Mouse (Mus musculus) CD4-positive, CD25-positive, alpha-beta regulatory T cell (primary cell): ENCODE data around the gene Arhgdia. TPM values are rescaled to one million over a fixed set of nuclear protein-coding genes. Genes with fewer than 3 reads are reported as not detected.

Experiments
- polyA plus RNA-seq: library from polyadenylated mRNA; unstranded; fragments of 100-300 nt; shearing (Covaris generic); gene quantifications from one replicate; pipeline ENCODE4 v1.2.1, GENCODE M21; 2017

The Arhgdia gene
- 800 TPM for polyA plus RNA-seq

GRCm38 (mm10) chr11:120581490-120582267 is at the start of gene Arhgdia:
Arhgdia (minus strand) TSS chr11:120581624.

GRCm38 (mm10) chr11:120625152-120625775 is 43.8 kb upstream of the Arhgdia start, which contains the start of gene Sirt7:
Sirt7 (minus strand) TSS chr11:120625240.

GRCm38 (mm10) chr11:120617519-120618112 is 36.2 kb upstream of the Arhgdia start, which contains the start of gene Pcyt2:
Pcyt2 (minus strand) TSS chr11:120617936.

GRCm38 (mm10) chr11:120608241-120609034 is 27.0 kb upstream of the Arhgdia start, which contains the start of gene Npb:
Npb (plus strand) TSS chr11:120608477.

GRCm38 (mm10) chr11:120598283-120598989 is 17.0 kb upstream of the Arhgdia start, which contains the start of the genes Alyref and Anapc11:
Alyref (minus strand) TSS chr11:120598365.
Anapc11 (plus strand) TSS chr11:120598421.

GRCm38 (mm10) chr11:120572752-120573584 is 8.5 kb downstream of the Arhgdia start, which contains the start of gene P4hb:
P4hb (minus strand) TSS chr11:120573253.

GRCm38 (mm10) chr11:120550810-120551440 is 30.5 kb downstream of the Arhgdia start, which contains the start of gene Ppp1r27:
Ppp1r27 (minus strand) TSS chr11:120551132.

GRCm38 (mm10) chr11:120549168-120549945 is 32.1 kb downstream of the Arhgdia start, which contains the start of gene Mcrip1:
Mcrip1 (minus strand) TSS chr11:120549727.

GRCm38 (mm10) chr11:120530085-120530964 is 51.1 kb downstream of the Arhgdia start, which contains the start of gene Gcgr:
Gcgr (plus strand) TSS chr11:120530699.

Other genes starting within 250 kb of the Arhgdia start
- gene Actg1, start 233.1 kb downstream of the Arhgdia start, polyA plus RNA-seq = 2,226 TPM
- 0.68 TPM for gene Fscn2, start 220.1 kb downstream of the Arhgdia start, polyA plus RNA-seq
- gene Faap100, start 202.9 kb downstream of the Arhgdia start, polyA plus RNA-seq = 29.6 TPM
- gene Nploc4, start 143.9 kb downstream of the Arhgdia start, polyA plus RNA-seq = 54.4 TPM
- not detected for gene Tspan10, start 139.0 kb downstream of the Arhgdia start, polyA plus RNA-seq
- gene Pde6g, start 128.1 kb downstream of the Arhgdia start, polyA plus RNA-seq = 0.35 TPM
- 14.6 TPM for gene Oxld1, start 123.6 kb downstream of the Arhgdia start, polyA plus RNA-seq
- gene Ccdc137, start 123.5 kb downstream of the Arhgdia start, polyA plus RNA-seq = 50.7 TPM
- 36.3 TPM for gene Arl16, start 114.0 kb downstream of the Arhgdia start, polyA plus RNA-seq
- gene Mrpl12, start 97.0 kb downstream of the Arhgdia start, polyA plus RNA-seq = 70.7 TPM
- 8.9 TPM for gene Slc25a10, start 89.8 kb downstream of the Arhgdia start, polyA plus RNA-seq
- not detected for gene Gcgr, start 50.9 kb downstream of the Arhgdia start, polyA plus RNA-seq
- gene Mcrip1, start 31.9 kb downstream of the Arhgdia start, polyA plus RNA-seq = 144 TPM
- not detected for gene Ppp1r27, start 30.5 kb downstream of the Arhgdia start, polyA plus RNA-seq
- 244 TPM for gene P4hb, start 8.4 kb downstream of the Arhgdia start, polyA plus RNA-seq
- 327 TPM for gene Alyref, start 16.7 kb upstream of the Arhgdia start, polyA plus RNA-seq
- 115 TPM for gene Anapc11, start 16.8 kb upstream of the Arhgdia start, polyA plus RNA-seq
- 1.2 TPM for gene Npb, start 26.9 kb upstream of the Arhgdia start, polyA plus RNA-seq
- 159 TPM for gene Pcyt2, start 36.3 kb upstream of the Arhgdia start, polyA plus RNA-seq
- gene Sirt7, start 43.6 kb upstream of the Arhgdia start, polyA plus RNA-seq = 300 TPM
- gene Mafg, start 52.0 kb upstream of the Arhgdia start, polyA plus RNA-seq = 17.6 TPM
- 1.2 TPM for gene Pycr1, start 62.1 kb upstream of the Arhgdia start, polyA plus RNA-seq
- gene Myadml2, start 66.5 kb upstream of the Arhgdia start, polyA plus RNA-seq = 0.41 TPM
- not detected for gene Notum, start 79.6 kb upstream of the Arhgdia start, polyA plus RNA-seq
- gene Aspscr1, start 91.3 kb upstream of the Arhgdia start, polyA plus RNA-seq = 178 TPM
- 114 TPM for gene Cenpx, start 132.1 kb upstream of the Arhgdia start, polyA plus RNA-seq
- 67.6 TPM for gene Lrrc45, start 132.3 kb upstream of the Arhgdia start, polyA plus RNA-seq
- 1.8 TPM for gene Rac3, start 139.8 kb upstream of the Arhgdia start, polyA plus RNA-seq
- gene Dcxr, start 145.7 kb upstream of the Arhgdia start, polyA plus RNA-seq = 14.3 TPM
- 0.59 TPM for gene Cbr2, start 150.5 kb upstream of the Arhgdia start, polyA plus RNA-seq
- 29.4 TPM for gene Hmga1b, start 181.2 kb upstream of the Arhgdia start, polyA plus RNA-seq
- gene Rfng, start 202.6 kb upstream of the Arhgdia start, polyA plus RNA-seq = 39.3 TPM
- gene Gps1, start 202.6 kb upstream of the Arhgdia start, polyA plus RNA-seq = 159 TPM
- gene Dus1l, start 214.8 kb upstream of the Arhgdia start, polyA plus RNA-seq = 83.8 TPM
- 45.8 TPM for gene Fasn, start 242.9 kb upstream of the Arhgdia start, polyA plus RNA-seq